Comparison of ENCODE assay signal across 20 mouse cellular contexts in genomic region chr6:147954253-147954652, GRCm38 (mm10).
DNase-seq lines count a peak whose midpoint lies in the region; ATAC-seq and TF ChIP-seq lines count a peak whose summit lies in the region.
"Had no signal": no experiment of that assay in that cellular context is flagged by ENCODE, and none has a peak within 500 bp of the region (broad histone marks: within the 10 kb centered on the region; RNA-seq: fewer than 3 reads in every experiment).

No protein-coding gene starts in this region.

- no peak overlapping the region for H3K4me3 ChIP-seq in kidney, postnatal 0 days (replicated peaks; ENCODE audit: low read depth, low read length)
- no peak overlapping the region for H3K4me3 ChIP-seq in brown adipose tissue, adult 24 weeks (ENCODE audit: insufficient read depth, low read depth, low read length)
- H3K4me3 ChIP-seq in liver, postnatal 0 days (ENCODE audit: low read depth, low read length) = no peak overlapping the region
- H3K4me3 ChIP-seq: embryonic facial prominence, embryonic 12.5 days; forebrain, embryonic 15.5 days; heart, embryonic 10.5 days; hindbrain, embryonic 12.5 days had no signal

- no peaks in the 10 kb centered on the region for H3K9me3 ChIP-seq in kidney, postnatal 0 days (replicated peaks; ENCODE audit: low read length)
- no peaks in the 10 kb centered on the region for H3K9me3 ChIP-seq in liver, postnatal 0 days (ENCODE audit: low read length)
- H3K9me3 ChIP-seq: embryonic facial prominence, embryonic 12.5 days; forebrain, embryonic 15.5 days; G1E; heart, embryonic 10.5 days; hindbrain, embryonic 12.5 days had no signal

- H3K4me1 ChIP-seq in kidney, postnatal 0 days (replicated peaks; ENCODE audit: insufficient read depth, low read length) = no peaks in the 10 kb centered on the region
- H3K4me1 ChIP-seq in brown adipose tissue, adult 24 weeks (ENCODE audit: control insufficient read depth, insufficient read depth, insufficient read length, low read length) = peaks cover 8% of the 10 kb centered on the region; the same call in 1 of the 2 replicates
- H3K4me1 ChIP-seq in liver, postnatal 0 days (ENCODE audit: insufficient read depth) = no peaks in the 10 kb centered on the region
- H3K4me1 ChIP-seq: embryonic facial prominence, embryonic 12.5 days; forebrain, embryonic 15.5 days; heart, embryonic 10.5 days; hindbrain, embryonic 12.5 days had no signal

- no peak for TF ChIP-seq CTCF in kidney, postnatal 0 days (IDR thresholded peaks at IDR 0.05; ENCODE audit: low read depth)
- no peak for TF ChIP-seq CTCF in liver, postnatal 0 days (IDR thresholded peaks at IDR 0.05; ENCODE audit: low read depth)

- no peak overlapping the region for H3K4me2 ChIP-seq in kidney, postnatal 0 days (ENCODE audit: low read length)
- no peak overlapping the region for H3K4me2 ChIP-seq in liver, postnatal 0 days (ENCODE audit: low read depth, low read length)
- H3K4me2 ChIP-seq: embryonic facial prominence, embryonic 12.5 days; forebrain, embryonic 15.5 days; hindbrain, embryonic 12.5 days had no signal

- no peak for DNase-seq in kidney, postnatal 0 days (ENCODE audit: low spot score)
- DNase-seq in kidney, postnatal 10 days = no peak
- DNase-seq in 3T3-L1 (ENCODE audit: low read depth, low spot score) = peak; percentile 25
- no peak for DNase-seq in liver, postnatal 0 days
- DNase-seq in adrenal gland, postnatal 25 days = no peak
- no peak for DNase-seq in left cerebral cortex, adult 18-20 months (ENCODE audit: low spot score in 2 of 2)
- DNase-seq: cerebellum, adult 11 months; cerebellum, adult 8-10 months; cerebellum, postnatal 14 days; embryo, embryonic 11 days; gastrocnemius, postnatal 36 days; heart, postnatal 10 days; heart, postnatal 4 days had no signal

- no peak overlapping the region for H3K9ac ChIP-seq in kidney, postnatal 0 days (ENCODE audit: low read depth, low read length)
- no peak overlapping the region for H3K9ac ChIP-seq in liver, postnatal 0 days (replicated peaks)
- H3K9ac ChIP-seq: embryonic facial prominence, embryonic 12.5 days; forebrain, embryonic 15.5 days; hindbrain, embryonic 12.5 days had no signal

- ATAC-seq in kidney, postnatal 0 days (replicated peaks; ENCODE audit: low FRiP score, low read depth) = no peak
- ATAC-seq in liver, postnatal 0 days = no peak
- ATAC-seq: forebrain, embryonic 15.5 days; hindbrain, embryonic 16.5 days had no signal

- no peak for TF ChIP-seq EP300 in liver, postnatal 0 days (IDR thresholded peaks at IDR 0.05; ENCODE audit: low read depth)

- H3K27ac ChIP-seq in kidney, postnatal 0 days = 0 out of 2 replicates have a peak overlapping the region, but pooled peaks have one; percentile 25
- peak overlapping the region; percentile 82 for H3K27ac ChIP-seq in brown adipose tissue, adult 24 weeks (replicated peaks; ENCODE audit: low read depth, low read length)
- H3K27ac ChIP-seq in liver, postnatal 0 days (ENCODE audit: low read depth) = 0 out of 2 replicates have a peak overlapping the region, but pooled peaks have one; percentile 22
- H3K27ac ChIP-seq: embryonic facial prominence, embryonic 12.5 days; forebrain, embryonic 15.5 days; heart, embryonic 10.5 days; hindbrain, embryonic 12.5 days had no signal

- 83% methylated on average over 1 of the region's 1 CpGs for WGBS in kidney, postnatal 0 days
- 76% methylated on average over 1 of the region's 1 CpGs for WGBS in liver, postnatal 0 days (ENCODE audit: insufficient replicate concordance)

- H3K36me3 ChIP-seq in kidney, postnatal 0 days (ENCODE audit: insufficient read depth, low read length) = no peaks in the 10 kb centered on the region
- H3K36me3 ChIP-seq in liver, postnatal 0 days (replicated peaks; ENCODE audit: insufficient read depth, low read length) = no peaks in the 10 kb centered on the region
- H3K36me3 ChIP-seq: embryonic facial prominence, embryonic 12.5 days; forebrain, embryonic 15.5 days; G1E; heart, embryonic 10.5 days; hindbrain, embryonic 12.5 days had no signal

- H3K27me3 ChIP-seq in kidney, postnatal 0 days (ENCODE audit: insufficient read depth, low read length) = no peaks in the 10 kb centered on the region
- no peaks in the 10 kb centered on the region for H3K27me3 ChIP-seq in liver, postnatal 0 days (ENCODE audit: insufficient read depth, low read length)
- H3K27me3 ChIP-seq: embryonic facial prominence, embryonic 12.5 days; forebrain, embryonic 15.5 days; hindbrain, embryonic 12.5 days had no signal

Comparison
In these comparisons a context has a peak if more than half of its experiments do, and no peak if none do; other contexts are left out.
1. H3K27ac ChIP-seq: peak in every context shown above with its lines; median percentile 82 in brown adipose tissue, adult 24 weeks; 25 in kidney, postnatal 0 days; 22 in liver, postnatal 0 days.